Mouse (Mus musculus) liver, embryonic 14.5 days (tissue): ENCODE measurements around the gene Leap2.

Experiments
- CTCF ChIP-seq: IDR thresholded peaks from 2 replicates; pipeline ENCODE4 v1.5.1; 2016; ENCODE audit warnings: antibody characterized with exemption, low read depth, control low read depth
- EP300 ChIP-seq: IDR thresholded peaks from 2 replicates; pipeline ENCODE4 v1.6.1; 2016; ENCODE audit warnings: antibody characterized with exemption, low read depth

- TF ChIP-seq CTCF (no peak), EP300 (no peak)
Measured at GRCm38 (mm10) chr11:53403638-53404037, 19.3 kb downstream of the Leap2 start.
